Mouse (Mus musculus): ENCODE data around the gene Kif24. TPM values are rescaled to one million over a fixed set of nuclear protein-coding genes. Genes with fewer than 3 reads are reported as not detected.

Gene Kif24
- polyA plus RNA-seq, 1 experiment from 2014 or later, result 8.3 TPM

- no peak for ATAC-seq (ENCODE audit: low read depth)
- Histone ChIP-seq H3K36me3 (ENCODE audit: control insufficient read depth, insufficient read depth, low read length) (no peaks in the 10 kb centered on the region), H3K9me3 (ENCODE audit: control insufficient read depth, low read length) (no peaks in the 10 kb centered on the region), H3K4me3 (ENCODE audit: low read length) (no peak overlapping the region), H3K9ac (ENCODE audit: low read length) (no peak overlapping the region), H3K27ac (ENCODE audit: low read length) (no peak overlapping the region), H3K27me3 (ENCODE audit: control insufficient read depth, insufficient read depth, low read depth, low read length) (no peaks in the 10 kb centered on the region), H3K4me2 (ENCODE audit: low read depth, low read length) (no peak overlapping the region), H3K4me1 (replicated peaks; ENCODE audit: control insufficient read depth, insufficient read depth, low read length) (no peaks in the 10 kb centered on the region)
- 48% methylated on average over 4 of the region's 4 CpGs for WGBS
Observed at GRCm38 (mm10) chr4:41442790-41443302, 21.8 kb downstream of the Kif24 start.

- Histone ChIP-seq H3K9me3 (ENCODE audit: control insufficient read depth, low read length) (no peaks in the 10 kb centered on the region), H3K27ac (ENCODE audit: low read length) (no peak overlapping the region), H3K9ac (ENCODE audit: low read length) (no peak overlapping the region), H3K27me3 (ENCODE audit: control insufficient read depth, insufficient read depth, low read depth, low read length) (no peaks in the 10 kb centered on the region), H3K36me3 (ENCODE audit: control insufficient read depth, insufficient read depth, low read length) (no peaks in the 10 kb centered on the region), H3K4me3 (ENCODE audit: low read length) (no peak overlapping the region), H3K4me2 (ENCODE audit: low read depth, low read length) (no peak overlapping the region), H3K4me1 (replicated peaks; ENCODE audit: control insufficient read depth, insufficient read depth, low read length) (no peaks in the 10 kb centered on the region)
- ATAC-seq (ENCODE audit: low read depth), result no peak
- WGBS, result 75% methylated on average over 5 of the region's 5 CpGs
Observed at GRCm38 (mm10) chr4:41438931-41439330, 25.8 kb downstream of the Kif24 start.

- H3K4me2 ChIP-seq (ENCODE audit: low read depth, low read length), result no peak overlapping the region
- H3K4me1 ChIP-seq (replicated peaks; ENCODE audit: control insufficient read depth, insufficient read depth, low read length), result no peaks in the 10 kb centered on the region
- no peaks in the 10 kb centered on the region for H3K36me3 ChIP-seq (ENCODE audit: control insufficient read depth, insufficient read depth, low read length)
- H3K27ac ChIP-seq (ENCODE audit: low read length), result no peak overlapping the region
- H3K9me3 ChIP-seq (ENCODE audit: control insufficient read depth, low read length), result no peaks in the 10 kb centered on the region
- no peak overlapping the region for H3K4me3 ChIP-seq (ENCODE audit: low read length)
- no peak for ATAC-seq (ENCODE audit: low read depth)
- H3K27me3 ChIP-seq (ENCODE audit: control insufficient read depth, insufficient read depth, low read depth, low read length), result no peaks in the 10 kb centered on the region
- no peak overlapping the region for H3K9ac ChIP-seq (ENCODE audit: low read length)
Observed at GRCm38 (mm10) chr4:41416966-41417365, 47.7 kb downstream of the Kif24 start.

- Histone ChIP-seq H3K36me3 (ENCODE audit: control insufficient read depth, insufficient read depth, low read length) (no peaks in the 10 kb centered on the region; the same call in 1 of the 2 replicates), H3K9me3 (ENCODE audit: control insufficient read depth, low read length) (no peaks in the 10 kb centered on the region), H3K27ac (ENCODE audit: low read length) (no peak overlapping the region), H3K4me1 (replicated peaks; ENCODE audit: control insufficient read depth, insufficient read depth, low read length) (no peaks in the 10 kb centered on the region), H3K9ac (ENCODE audit: low read length) (no peak overlapping the region), H3K4me3 (ENCODE audit: low read length) (no peak overlapping the region), H3K4me2 (ENCODE audit: low read depth, low read length) (no peak overlapping the region), H3K27me3 (ENCODE audit: control insufficient read depth, insufficient read depth, low read depth, low read length) (no peaks in the 10 kb centered on the region)
- no peak for ATAC-seq (ENCODE audit: low read depth)
- 94% methylated on average over 1 of the region's 1 CpGs for WGBS
Observed at GRCm38 (mm10) chr4:41409341-41409740, 55.3 kb downstream of the Kif24 start.

- Histone ChIP-seq H3K27me3 (ENCODE audit: control insufficient read depth, insufficient read depth, low read depth, low read length) (no peaks in the 10 kb centered on the region), H3K4me1 (replicated peaks; ENCODE audit: control insufficient read depth, insufficient read depth, low read length) (no peaks in the 10 kb centered on the region), H3K9me3 (ENCODE audit: control insufficient read depth, low read length) (no peaks in the 10 kb centered on the region), H3K9ac (ENCODE audit: low read length) (no peak overlapping the region), H3K36me3 (ENCODE audit: control insufficient read depth, insufficient read depth, low read length) (no peaks in the 10 kb centered on the region; the same call in 1 of the 2 replicates), H3K4me3 (ENCODE audit: low read length) (no peak overlapping the region), H3K27ac (ENCODE audit: low read length) (no peak overlapping the region), H3K4me2 (ENCODE audit: low read depth, low read length) (no peak overlapping the region)
- no peak for ATAC-seq (ENCODE audit: low read depth)
- 90% methylated on average over 2 of the region's 2 CpGs for WGBS
Observed at GRCm38 (mm10) chr4:41407353-41407752, 57.3 kb downstream of the Kif24 start.

GRCm38 (mm10) chr4:41406597-41406996 is 58.1 kb downstream of the Kif24 start:
- H3K27ac ChIP-seq (ENCODE audit: low read length), result no peak overlapping the region
- H3K4me2 ChIP-seq (ENCODE audit: low read depth, low read length), result no peak overlapping the region
- H3K4me1 ChIP-seq (replicated peaks; ENCODE audit: control insufficient read depth, insufficient read depth, low read length), result no peaks in the 10 kb centered on the region
- H3K36me3 ChIP-seq (ENCODE audit: control insufficient read depth, insufficient read depth, low read length), result no peaks in the 10 kb centered on the region; the same call in 1 of the 2 replicates
- no peak overlapping the region for H3K4me3 ChIP-seq (ENCODE audit: low read length)
- H3K9me3 ChIP-seq (ENCODE audit: control insufficient read depth, low read length), result no peaks in the 10 kb centered on the region
- no peak for ATAC-seq (ENCODE audit: low read depth)
- 83% methylated on average over 9 of the region's 9 CpGs for WGBS
- no peak overlapping the region for H3K9ac ChIP-seq (ENCODE audit: low read length)
- H3K27me3 ChIP-seq (ENCODE audit: control insufficient read depth, insufficient read depth, low read depth, low read length), result no peaks in the 10 kb centered on the region

GRCm38 (mm10) chr4:41401573-41401972 is 63.1 kb downstream of the Kif24 start:
- Histone ChIP-seq H3K4me3 (ENCODE audit: low read length) (no peak overlapping the region), H3K4me1 (replicated peaks; ENCODE audit: control insufficient read depth, insufficient read depth, low read length) (no peaks in the 10 kb centered on the region), H3K27ac (ENCODE audit: low read length) (no peak overlapping the region), H3K4me2 (ENCODE audit: low read depth, low read length) (no peak overlapping the region), H3K9me3 (ENCODE audit: control insufficient read depth, low read length) (no peaks in the 10 kb centered on the region), H3K27me3 (ENCODE audit: control insufficient read depth, insufficient read depth, low read depth, low read length) (no peaks in the 10 kb centered on the region), H3K36me3 (ENCODE audit: control insufficient read depth, insufficient read depth, low read length) (0 out of 2 replicates have a peak, but pooled peaks cover 2% of the 10 kb centered on the region), H3K9ac (ENCODE audit: low read length) (no peak overlapping the region)
- 87% methylated on average over 5 of the region's 5 CpGs for WGBS
- no peak for ATAC-seq (ENCODE audit: low read depth)

GRCm38 (mm10) chr4:41401167-41401566 is 63.5 kb downstream of the Kif24 start:
- 0 out of 2 replicates have a peak, but pooled peaks cover 2% of the 10 kb centered on the region for H3K36me3 ChIP-seq (ENCODE audit: control insufficient read depth, insufficient read depth, low read length)
- no peak for ATAC-seq (ENCODE audit: low read depth)
- H3K4me3 ChIP-seq (ENCODE audit: low read length), result no peak overlapping the region

GRCm38 (mm10) chr4:41399904-41400303 is 64.8 kb downstream of the Kif24 start:
- Histone ChIP-seq H3K27ac (ENCODE audit: low read length) (no peak overlapping the region), H3K27me3 (ENCODE audit: control insufficient read depth, insufficient read depth, low read depth, low read length) (no peaks in the 10 kb centered on the region), H3K9me3 (ENCODE audit: control insufficient read depth, low read length) (no peaks in the 10 kb centered on the region), H3K9ac (ENCODE audit: low read length) (no peak overlapping the region), H3K36me3 (ENCODE audit: control insufficient read depth, insufficient read depth, low read length) (0 out of 2 replicates have a peak, but pooled peaks cover 2% of the 10 kb centered on the region), H3K4me2 (ENCODE audit: low read depth, low read length) (no peak overlapping the region), H3K4me1 (replicated peaks; ENCODE audit: control insufficient read depth, insufficient read depth, low read length) (no peaks in the 10 kb centered on the region), H3K4me3 (ENCODE audit: low read length) (no peak overlapping the region)
- 72% methylated on average over 5 of the region's 5 CpGs for WGBS
- ATAC-seq (ENCODE audit: low read depth), result no peak

More at GRCm38 (mm10) chr4:41401167-41401566, 63.5 kb downstream of the Kif24 start:
- Histone ChIP-seq H3K4me2 (ENCODE audit: low read depth, low read length) (no peak overlapping the region), H3K9me3 (ENCODE audit: control insufficient read depth, low read length) (no peaks in the 10 kb centered on the region), H3K9ac (ENCODE audit: low read length) (no peak overlapping the region), H3K4me1 (replicated peaks; ENCODE audit: control insufficient read depth, insufficient read depth, low read length) (no peaks in the 10 kb centered on the region), H3K27me3 (ENCODE audit: control insufficient read depth, insufficient read depth, low read depth, low read length) (no peaks in the 10 kb centered on the region), H3K27ac (ENCODE audit: low read length) (no peak overlapping the region)

GRCm38 (mm10) chr4:41398353-41398752 is 66.3 kb downstream of the Kif24 start:
- no peaks in the 10 kb centered on the region for H3K9me3 ChIP-seq (ENCODE audit: control insufficient read depth, low read length)
- H3K27me3 ChIP-seq (ENCODE audit: control insufficient read depth, insufficient read depth, low read depth, low read length), result no peaks in the 10 kb centered on the region
- H3K27ac ChIP-seq (ENCODE audit: low read length), result no peak overlapping the region
- H3K4me2 ChIP-seq (ENCODE audit: low read depth, low read length), result no peak overlapping the region
- WGBS, result 57% methylated on average over 6 of the region's 6 CpGs
- H3K4me3 ChIP-seq (ENCODE audit: low read length), result no peak overlapping the region
- ATAC-seq (ENCODE audit: low read depth), result no peak
- no peak overlapping the region for H3K9ac ChIP-seq (ENCODE audit: low read length)
- no peaks in the 10 kb centered on the region for H3K4me1 ChIP-seq (replicated peaks; ENCODE audit: control insufficient read depth, insufficient read depth, low read length)
- peaks cover 8% of the 10 kb centered on the region for H3K36me3 ChIP-seq (ENCODE audit: control insufficient read depth, insufficient read depth, low read length)
